Mouse (Mus musculus): ENCODE measurements at regions not wholly inside any gene's neighbourhood (a gene's known extent, or its start where the extent isn't known, plus 50 kb on each side); places are given as distances from the start of the nearest gene placed in this dataset.

DNA sequence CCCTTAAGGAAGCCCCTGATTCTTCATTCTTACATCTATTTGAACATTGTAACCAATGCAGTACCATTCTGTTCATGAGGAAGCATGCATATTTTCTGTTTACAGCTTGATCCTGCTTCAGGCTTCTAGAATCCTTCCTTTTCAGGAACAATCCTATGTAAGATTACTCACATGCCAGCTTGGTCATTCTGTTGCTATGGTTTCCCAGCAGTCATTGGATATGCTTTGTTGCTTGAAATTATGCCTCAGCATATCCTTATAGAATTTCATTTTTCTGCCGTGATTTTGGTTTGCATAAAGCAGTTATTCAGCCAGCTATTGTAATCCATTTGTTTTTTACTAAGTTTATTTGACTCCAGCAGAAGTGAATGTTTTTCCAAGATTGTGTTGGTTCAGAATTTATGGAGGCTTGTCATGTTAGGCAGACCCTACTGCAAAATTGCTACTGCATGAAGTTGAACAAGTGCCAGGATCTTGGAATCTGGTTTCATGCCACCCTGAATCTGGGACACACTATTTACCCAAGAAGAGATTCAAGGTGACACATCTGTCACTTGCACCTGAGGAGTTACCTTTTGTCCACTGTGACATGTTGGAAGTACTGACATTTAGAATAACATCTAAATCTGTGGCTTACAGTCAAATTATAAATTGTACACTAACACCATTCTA lies 79.4 kb upstream of the Khdrbs2 start:
- TF ChIP-seq POLR2A (IDR thresholded peaks at IDR 0.05; ENCODE audit: insufficient read length, low read depth) (no peak), MYOD1 (IDR thresholded peaks at IDR 0.05; ENCODE audit: control insufficient read depth in 1 of 3, insufficient read length in 2 of 3, low read depth in 2 of 3) (no peak), MYOG (IDR thresholded peaks at IDR 0.05; ENCODE audit: control insufficient read depth in 1 of 3, insufficient read depth in 1 of 3, insufficient read length in 2 of 3, low read depth in 2 of 3) (no peak), CEBPB (IDR thresholded peaks at IDR 0.05; ENCODE audit: insufficient read depth, poor library complexity, severe bottlenecking) (no peak)
